24 mouse cellular contexts compared by ENCODE assay signal in genomic region chr7:112930669-112931068, GRCm38 (mm10). TPM values are rescaled to one million over a fixed set of nuclear protein-coding genes. Genes with fewer than 3 reads are reported as not detected.
DNase-seq lines count a peak whose midpoint lies in the region; ATAC-seq and TF ChIP-seq lines count a peak whose summit lies in the region.
"Had no signal": no experiment of that assay in that cellular context is flagged by ENCODE, and none has a peak within 500 bp of the region (broad histone marks: within the 10 kb centered on the region; RNA-seq: fewer than 3 reads in every experiment).

No protein-coding gene starts in this region.

- ATAC-seq in lung, embryonic 14.5 days (ENCODE audit: insufficient read depth), result no peak
- ATAC-seq in kidney, embryonic 14.5 days (ENCODE audit: low FRiP score, low TSS enrichment), result peak; percentile 33; the same call in 1 of the 2 replicates
- no peak for ATAC-seq in midbrain, postnatal 0 days (ENCODE audit: low FRiP score)
- ATAC-seq in liver, embryonic 11.5 days (replicated peaks; ENCODE audit: low FRiP score), result no peak
- ATAC-seq: forebrain, embryonic 16.5 days; inflammation-experienced regulatory T-cells, adult 6 months; liver, embryonic 12.5 days had no signal

- H3K9ac ChIP-seq in lung, embryonic 14.5 days, result no peak overlapping the region
- no peak overlapping the region for H3K9ac ChIP-seq in kidney, embryonic 14.5 days (ENCODE audit: low read depth, low read length)
- H3K9ac ChIP-seq in midbrain, postnatal 0 days (replicated peaks; ENCODE audit: low read length, poor library complexity, severe bottlenecking), result no peak overlapping the region
- no peak overlapping the region for H3K9ac ChIP-seq in liver, embryonic 11.5 days (ENCODE audit: low read depth, low read length)
- H3K9ac ChIP-seq: liver, embryonic 12.5 days; lung, embryonic 15.5 days; midbrain, embryonic 12.5 days; neural tube, embryonic 13.5 days; stomach, embryonic 15.5 days had no signal

- peaks cover 4% of the 10 kb centered on the region; the same call in 1 of the 2 replicates for H3K4me1 ChIP-seq in lung, embryonic 14.5 days (ENCODE audit: insufficient read depth)
- H3K4me1 ChIP-seq in kidney, embryonic 14.5 days (ENCODE audit: control insufficient read depth, insufficient read depth, low read length), result peaks cover 21% of the 10 kb centered on the region
- no peaks in the 10 kb centered on the region for H3K4me1 ChIP-seq in midbrain, postnatal 0 days (ENCODE audit: insufficient read depth, low read length)
- no peaks in the 10 kb centered on the region for H3K4me1 ChIP-seq in liver, embryonic 11.5 days (replicated peaks; ENCODE audit: control insufficient read depth, insufficient read depth, low read length)
- H3K4me1 ChIP-seq: liver, embryonic 12.5 days; midbrain, embryonic 12.5 days had no signal

- H3K27me3 ChIP-seq in lung, embryonic 14.5 days (ENCODE audit: insufficient read depth, low read length), result no peaks in the 10 kb centered on the region
- H3K27me3 ChIP-seq in kidney, embryonic 14.5 days (ENCODE audit: control insufficient read depth, insufficient read depth, low read length), result no peaks in the 10 kb centered on the region
- H3K27me3 ChIP-seq in midbrain, postnatal 0 days (ENCODE audit: insufficient read depth, low read length), result no peaks in the 10 kb centered on the region
- H3K27me3 ChIP-seq in liver, embryonic 11.5 days (replicated peaks; ENCODE audit: control insufficient read depth, insufficient read depth, low read length), result peaks cover 2% of the 10 kb centered on the region; the same call in 1 of the 2 replicates
- H3K27me3 ChIP-seq: CH12.LX; lung, embryonic 15.5 days; neural tube, embryonic 13.5 days; stomach, embryonic 15.5 days had no signal

- H3K27ac ChIP-seq in lung, embryonic 14.5 days (ENCODE audit: low read depth), result no peak overlapping the region
- H3K27ac ChIP-seq in kidney, embryonic 14.5 days (ENCODE audit: low read depth, low read length), result no peak overlapping the region
- H3K27ac ChIP-seq in midbrain, postnatal 0 days (ENCODE audit: low read depth, low read length), result no peak overlapping the region
- no peak overlapping the region for H3K27ac ChIP-seq in liver, embryonic 11.5 days (ENCODE audit: low read depth, low read length)
- H3K27ac ChIP-seq: liver, embryonic 12.5 days; lung, embryonic 15.5 days; midbrain, embryonic 12.5 days; neural tube, embryonic 13.5 days; stomach, embryonic 15.5 days had no signal

- no peak for TF ChIP-seq CTCF in lung, embryonic 14.5 days (IDR thresholded peaks at IDR 0.05; ENCODE audit: low read depth)
- TF ChIP-seq CTCF in midbrain, postnatal 0 days (IDR thresholded peaks at IDR 0.05), result no peak

- DNase-seq in lung, embryonic 14.5 days, result peak; percentile 59
- no peak for DNase-seq in lung, postnatal 10 days
- peak; percentile 56 for DNase-seq in adrenal gland, postnatal 25 days
- peak; percentile 67 to 75 for DNase-seq in kidney, postnatal 36 days
- DNase-seq in frontal cortex, postnatal 25 days (ENCODE audit: low spot score in 2 of 2), result no peak
- no peak for DNase-seq in midbrain, postnatal 0 days (ENCODE audit: low spot score)
- no peak for DNase-seq in liver, embryonic 11.5 days (ENCODE audit: low spot score)
- DNase-seq: cerebellum, adult 18-20 months; cerebellum, postnatal 25 days; embryo, embryonic 11 days; heart, postnatal 10 days; retina, postnatal 1 day had no signal

- no peak overlapping the region for H3K4me2 ChIP-seq in lung, embryonic 14.5 days
- H3K4me2 ChIP-seq in kidney, embryonic 14.5 days (replicated peaks; ENCODE audit: low read depth, low read length), result no peak overlapping the region; the same call in 1 of the 2 replicates
- no peak overlapping the region for H3K4me2 ChIP-seq in midbrain, postnatal 0 days (ENCODE audit: low read depth, low read length, poor library complexity, severe bottlenecking)
- no peak overlapping the region for H3K4me2 ChIP-seq in liver, embryonic 11.5 days
- H3K4me2 ChIP-seq: heart, embryonic 11.5 days; liver, embryonic 12.5 days; lung, embryonic 15.5 days; midbrain, embryonic 12.5 days; neural tube, embryonic 13.5 days; stomach, embryonic 15.5 days had no signal

- H3K36me3 ChIP-seq in lung, embryonic 14.5 days (ENCODE audit: insufficient read depth), result no peaks in the 10 kb centered on the region
- H3K36me3 ChIP-seq in kidney, embryonic 14.5 days (ENCODE audit: control insufficient read depth, insufficient read depth, low read length), result no peaks in the 10 kb centered on the region
- no peaks in the 10 kb centered on the region for H3K36me3 ChIP-seq in midbrain, postnatal 0 days (ENCODE audit: insufficient read depth, low read length)
- no peaks in the 10 kb centered on the region for H3K36me3 ChIP-seq in liver, embryonic 11.5 days (ENCODE audit: control insufficient read depth, insufficient read depth, low read length)
- H3K36me3 ChIP-seq: liver, embryonic 12.5 days; lung, embryonic 15.5 days; midbrain, embryonic 12.5 days; neural tube, embryonic 13.5 days; stomach, embryonic 15.5 days had no signal

- H3K4me3 ChIP-seq in lung, embryonic 14.5 days (ENCODE audit: low read depth, low read length), result no peak overlapping the region
- H3K4me3 ChIP-seq in kidney, embryonic 14.5 days (ENCODE audit: low read length), result no peak overlapping the region
- no peak overlapping the region for H3K4me3 ChIP-seq in midbrain, postnatal 0 days (ENCODE audit: low read depth, low read length)
- H3K4me3 ChIP-seq in liver, embryonic 11.5 days (ENCODE audit: low read depth, low read length), result no peak overlapping the region
- H3K4me3 ChIP-seq: liver, embryonic 12.5 days; lung, embryonic 15.5 days; midbrain, embryonic 12.5 days; neural tube, embryonic 13.5 days; stomach, embryonic 15.5 days had no signal

- 12% methylated on average over 7 of the region's 7 CpGs for whole genome bisulfite sequencing in lung, embryonic 14.5 days
- 8% methylated on average over 7 of the region's 7 CpGs for WGBS in kidney, embryonic 14.5 days
- WGBS in midbrain, postnatal 0 days, result 52% methylated on average over 7 of the region's 7 CpGs
- 54% methylated on average over 7 of the region's 7 CpGs for WGBS in liver, embryonic 11.5 days

- no peaks in the 10 kb centered on the region for H3K9me3 ChIP-seq in lung, embryonic 14.5 days (ENCODE audit: low read depth, low read length)
- no peaks in the 10 kb centered on the region for H3K9me3 ChIP-seq in kidney, embryonic 14.5 days (ENCODE audit: control insufficient read depth, low read length)
- no peaks in the 10 kb centered on the region for H3K9me3 ChIP-seq in midbrain, postnatal 0 days (ENCODE audit: low read length)
- H3K9me3 ChIP-seq in liver, embryonic 11.5 days (ENCODE audit: control insufficient read depth, low read length), result no peaks in the 10 kb centered on the region
- H3K9me3 ChIP-seq: liver, embryonic 12.5 days; lung, embryonic 15.5 days; midbrain, embryonic 12.5 days; neural tube, embryonic 13.5 days; stomach, embryonic 15.5 days had no signal

RNA-seq across cellular contexts. Expression of gene Rassf10, which starts 23.1 kb away (rescaled TPM):
- 20.0 and 22.0 TPM in 2 replicates for polyA plus RNA-seq in lung, embryonic 14.5 days (2014; fragmentation: Nextera tagmentation; extraction: Ambion mirVana)
- 9.1 and 12.5 TPM in 2 replicates for total RNA-seq in adrenal gland, postnatal 25 days (2021)
- polyA plus RNA-seq in kidney, embryonic 14.5 days (2014; fragmentation: Nextera tagmentation; extraction: Ambion mirVana), result 15.8 and 19.4 TPM in 2 replicates
- 6.6 and 8.2 TPM in 2 replicates for total RNA-seq in midbrain, postnatal 0 days (2014; rRNA removed)
- polyA plus RNA-seq in midbrain, postnatal 0 days (2015; fragmentation: Nextera tagmentation; extraction: Ambion mirVana), result 3.5 and 4.4 TPM in 2 replicates
- 0.07 and 0.19 TPM in 2 replicates for polyA plus RNA-seq in liver, embryonic 11.5 days (2014; fragmentation: Nextera tagmentation; extraction: Ambion mirVana)
- total RNA-seq: CH12.LX; granulocyte monocyte progenitor cell, adult 5-6 weeks; MEL had no signal
- polyA plus RNA-seq: inflammation-experienced regulatory T-cells, adult 6 months had no signal

Comparison
In these comparisons a context has a peak if more than half of its experiments do, and no peak if none do; other contexts are left out.
1. DNase-seq: peak in lung, embryonic 14.5 days (single experiment), adrenal gland, postnatal 25 days (single experiment) and kidney, postnatal 36 days (2 of 2); none in lung, postnatal 10 days (single experiment), frontal cortex, postnatal 25 days (0 of 2), midbrain, postnatal 0 days (single experiment) and liver, embryonic 11.5 days (single experiment).